Mouse (Mus musculus): Measurements from ENCODE around the gene Prkaca. TPM values are rescaled to one million over a fixed set of nuclear protein-coding genes. Genes with fewer than 3 reads are reported as not detected.
"Not testable (repeated sequence)": the region's sequence is repeated elsewhere in the genome, so short reads cannot be mapped to it uniquely, and the experiment has no call there.

Prkaca gene
- total RNA-seq, 1 experiment from 2014 or later, result 27.6 TPM

DNA sequence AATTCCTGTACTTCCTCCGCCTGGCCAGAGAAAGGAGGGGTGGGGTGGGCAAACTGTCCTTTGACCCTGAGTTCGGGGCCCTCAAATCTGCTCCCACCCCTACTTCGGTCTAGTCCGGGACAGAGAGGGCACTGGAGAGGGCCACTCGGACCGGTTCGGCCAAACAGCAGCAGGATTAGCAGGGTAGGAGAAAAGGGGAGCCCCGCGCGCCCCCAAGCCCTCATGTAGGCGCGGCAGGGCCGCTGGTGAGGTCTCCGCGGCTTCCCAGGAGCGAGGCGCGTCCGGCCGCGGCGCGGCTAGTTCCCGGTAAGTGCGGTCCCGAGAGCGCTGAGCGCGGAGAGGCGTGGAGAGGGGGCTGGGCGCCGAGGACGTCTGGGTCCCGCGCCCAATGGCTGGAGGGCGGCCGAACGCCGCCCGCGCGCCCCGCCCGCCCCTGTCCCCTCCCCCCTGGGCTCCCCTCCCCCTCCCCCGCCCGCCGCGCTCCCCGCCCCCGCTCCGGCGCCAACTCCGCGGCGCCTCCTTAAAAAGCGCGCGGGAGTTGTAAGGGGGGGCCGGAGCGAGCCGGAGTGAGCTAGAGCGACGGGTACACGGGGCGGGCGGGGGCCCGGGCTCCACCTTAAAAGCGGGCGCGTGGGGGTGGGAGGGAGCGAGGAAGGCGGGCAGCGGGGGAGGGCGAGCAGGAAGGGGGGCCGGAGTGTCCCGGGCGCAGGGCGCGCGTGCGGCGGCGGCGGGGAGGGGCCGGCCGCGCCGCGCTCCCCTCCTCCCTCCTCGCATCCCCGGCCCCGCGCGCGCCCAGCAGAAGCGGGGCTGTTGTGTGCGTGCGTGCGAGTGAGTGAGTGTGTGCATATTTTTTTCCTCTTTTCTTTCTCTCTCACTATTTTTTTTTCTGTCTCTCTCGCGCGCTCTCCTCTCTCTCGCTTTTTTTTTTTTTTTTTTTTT lies 24.0 kb downstream of the Prkaca start:
- ATAC-seq (replicated peaks in 1 of 2; ENCODE audit: insufficient read depth in 1 of 2, low FRiP score in 2 of 2, low TSS enrichment in 1 of 2, low read depth in 1 of 2, poor library complexity in 2 of 2, severe bottlenecking in 2 of 2), result peak; percentile 40 to 48

DNA sequence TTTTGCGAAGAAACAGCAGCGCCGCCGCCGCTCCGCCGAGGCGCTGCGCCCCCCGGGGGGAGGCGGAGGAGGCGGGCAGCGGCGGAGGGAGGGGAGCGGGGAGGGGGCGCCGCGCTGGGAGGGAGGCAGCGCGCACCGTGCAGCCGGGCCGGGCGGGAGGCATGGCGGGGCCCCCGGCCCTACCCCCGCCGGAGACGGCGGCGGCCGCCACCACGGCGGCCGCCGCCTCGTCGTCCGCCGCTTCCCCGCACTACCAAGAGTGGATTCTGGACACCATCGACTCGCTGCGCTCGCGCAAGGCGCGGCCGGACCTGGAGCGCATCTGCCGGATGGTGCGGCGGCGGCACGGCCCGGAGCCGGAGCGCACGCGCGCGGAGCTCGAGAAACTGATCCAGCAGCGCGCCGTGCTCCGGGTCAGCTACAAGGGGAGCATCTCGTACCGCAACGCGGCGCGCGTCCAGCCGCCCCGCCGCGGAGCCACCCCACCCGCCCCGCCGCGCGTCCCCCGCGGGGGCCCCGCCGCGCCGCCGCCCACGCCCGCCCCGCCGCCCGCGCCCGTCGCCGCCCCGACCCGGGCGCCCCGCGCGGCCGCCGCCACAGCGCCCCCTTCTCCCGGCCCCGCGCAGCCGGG lies 24.8 kb downstream of the Prkaca start, which contains the start of gene Samd1:
TSS of gene Samd1 (plus strand) at position 162 of the 631 bp plus-strand sequence.
- ATAC-seq (replicated peaks in 1 of 2; ENCODE audit: insufficient read depth in 1 of 2, low FRiP score in 2 of 2, low TSS enrichment in 1 of 2, low read depth in 1 of 2, poor library complexity in 2 of 2, severe bottlenecking in 2 of 2), result no peak

DNA sequence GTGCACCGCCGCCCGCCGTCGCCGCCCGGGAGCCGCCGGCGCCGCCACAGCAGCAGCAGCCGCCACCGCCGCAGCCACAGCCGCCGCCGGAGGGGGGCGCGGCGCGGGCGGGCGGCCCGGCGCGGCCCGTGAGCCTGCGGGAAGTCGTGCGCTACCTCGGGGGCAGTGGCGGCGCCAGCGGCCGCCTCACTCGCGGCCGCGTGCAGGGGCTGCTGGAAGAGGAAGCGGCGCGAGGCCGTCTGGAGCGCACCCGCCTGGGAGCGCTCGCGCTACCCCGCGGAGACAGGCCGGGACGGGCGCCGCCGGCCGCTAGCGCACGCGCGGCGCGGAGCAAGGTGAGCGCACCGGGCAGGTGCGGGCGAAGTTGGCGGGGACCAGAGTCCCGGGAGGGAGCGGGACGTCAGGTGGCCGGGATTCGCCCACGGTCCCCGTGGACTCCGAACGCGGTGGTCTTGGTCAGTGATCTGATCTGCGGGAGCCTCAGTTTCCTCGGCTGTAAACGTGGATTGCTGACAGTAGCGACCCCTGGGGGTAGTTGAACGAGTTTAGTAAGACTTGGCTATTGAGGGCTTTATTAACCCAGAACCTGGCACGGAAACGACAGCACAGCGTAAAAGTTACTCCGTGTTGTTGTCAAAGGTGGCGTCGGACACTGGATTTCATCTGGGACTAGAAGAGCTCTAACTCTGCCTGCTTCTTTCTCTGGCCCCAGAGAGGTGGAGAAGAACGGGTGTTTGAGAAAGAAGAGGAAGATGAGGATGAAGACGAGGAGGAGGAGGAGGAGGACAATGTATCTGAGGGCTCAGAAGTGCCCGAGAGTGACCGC lies 25.7 kb downstream of the Prkaca start:
- peak; percentile 24 to 30; a peak in 1 of 4 replicates for ATAC-seq (replicated peaks in 1 of 2; ENCODE audit: insufficient read depth in 1 of 2, low FRiP score in 2 of 2, low TSS enrichment in 1 of 2, low read depth in 1 of 2, poor library complexity in 2 of 2, severe bottlenecking in 2 of 2)

DNA sequence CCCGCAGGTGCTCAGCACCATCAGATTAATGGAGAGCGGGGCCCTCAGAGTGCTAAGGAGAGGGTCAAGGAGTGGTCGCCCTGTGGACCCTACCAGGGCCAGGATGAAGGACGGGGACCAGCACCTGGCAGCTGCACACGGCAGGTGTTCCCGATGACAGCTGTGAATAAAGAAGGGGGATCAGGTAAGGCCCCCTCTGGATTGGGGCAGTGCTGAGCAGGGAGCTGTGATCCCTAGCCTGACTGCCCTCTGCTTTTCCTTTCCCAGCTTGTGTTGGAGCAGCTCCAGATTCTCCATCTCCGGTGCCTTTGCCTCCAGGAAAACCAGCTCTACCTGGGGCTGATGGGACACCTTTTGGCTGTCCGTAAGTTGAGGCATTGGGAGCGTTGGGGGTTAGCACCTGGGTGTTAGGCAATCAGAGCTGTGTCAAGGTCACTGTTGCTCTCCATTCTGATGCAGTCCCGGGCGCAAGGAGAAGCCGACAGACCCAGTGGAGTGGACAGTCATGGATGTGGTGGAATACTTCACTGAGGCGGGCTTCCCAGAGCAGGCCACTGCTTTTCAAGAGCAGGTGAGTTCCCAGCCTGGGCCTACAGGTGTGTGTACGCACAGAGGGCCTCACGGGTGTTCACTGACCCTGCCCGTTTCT lies 26.4 kb downstream of the Prkaca start:
- no peak for ATAC-seq (replicated peaks in 1 of 2; ENCODE audit: insufficient read depth in 1 of 2, low FRiP score in 2 of 2, low TSS enrichment in 1 of 2, low read depth in 1 of 2, poor library complexity in 2 of 2, severe bottlenecking in 2 of 2)

DNA sequence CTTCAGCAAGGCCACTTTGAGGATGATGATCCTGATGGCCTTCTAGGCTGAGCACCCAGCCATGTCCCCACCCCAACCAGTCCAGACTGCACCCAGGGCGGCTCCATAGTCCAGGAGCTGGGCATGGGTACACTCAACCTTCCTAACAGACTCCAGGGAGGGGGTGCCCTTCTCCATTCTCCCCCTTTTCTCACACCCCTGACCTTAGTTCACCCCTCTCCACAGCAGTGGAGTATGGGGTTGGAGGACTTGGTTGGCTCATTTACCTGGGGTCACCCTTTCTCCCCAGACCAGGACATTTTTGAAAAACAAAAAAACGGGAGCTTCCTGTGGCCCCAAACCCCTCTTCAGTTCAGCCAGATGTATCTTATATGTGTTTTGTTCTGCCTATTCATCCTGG lies 27.0 kb downstream of the Prkaca start:
- ATAC-seq (replicated peaks in 1 of 2; ENCODE audit: insufficient read depth in 1 of 2, low FRiP score in 2 of 2, low TSS enrichment in 1 of 2, low read depth in 1 of 2, poor library complexity in 2 of 2, severe bottlenecking in 2 of 2), result no peak

DNA sequence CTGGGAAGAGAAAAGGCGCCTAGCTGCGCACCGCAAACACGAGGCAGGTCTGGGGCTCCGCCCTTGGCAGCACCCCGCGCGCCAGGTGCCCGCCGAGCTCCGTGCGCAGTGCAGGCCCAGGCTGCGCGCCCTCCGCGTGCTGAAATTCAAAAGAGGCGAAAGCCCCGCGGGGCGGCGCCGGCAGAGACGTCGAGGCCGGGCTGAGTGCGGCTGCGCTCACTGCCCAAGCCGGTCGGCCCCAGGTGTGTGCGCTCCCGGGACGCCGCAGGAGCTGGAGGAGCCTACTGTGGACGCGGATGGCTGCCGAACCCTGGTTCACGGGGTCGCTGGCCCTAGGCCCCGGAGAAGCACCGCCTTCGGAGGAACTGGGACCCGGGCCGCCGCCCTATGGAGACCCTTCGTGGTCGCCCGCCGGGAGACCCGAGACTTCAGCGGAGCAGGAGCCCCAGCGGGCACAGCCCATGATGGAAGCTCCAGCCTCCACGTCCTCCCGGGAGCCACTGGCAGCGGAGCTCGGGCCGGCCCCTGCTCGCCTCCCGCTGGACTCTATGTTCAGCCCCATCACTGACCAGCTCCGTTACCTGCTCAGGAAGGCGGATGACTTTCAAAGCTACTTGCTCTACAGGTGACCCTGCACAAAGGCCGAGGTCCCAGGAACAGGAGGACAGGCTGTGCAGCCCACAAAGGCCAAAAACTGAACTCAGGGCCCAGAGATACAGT lies 28.6 kb downstream of the Prkaca start, which contains the start of gene 1700067K01Rik:
TSS of gene 1700067K01Rik (plus strand) at position 222 of the 720 bp plus-strand sequence.
- ATAC-seq (replicated peaks in 1 of 2; ENCODE audit: insufficient read depth in 1 of 2, low FRiP score in 2 of 2, low TSS enrichment in 1 of 2, low read depth in 1 of 2, poor library complexity in 2 of 2, severe bottlenecking in 2 of 2), result no peak

DNA sequence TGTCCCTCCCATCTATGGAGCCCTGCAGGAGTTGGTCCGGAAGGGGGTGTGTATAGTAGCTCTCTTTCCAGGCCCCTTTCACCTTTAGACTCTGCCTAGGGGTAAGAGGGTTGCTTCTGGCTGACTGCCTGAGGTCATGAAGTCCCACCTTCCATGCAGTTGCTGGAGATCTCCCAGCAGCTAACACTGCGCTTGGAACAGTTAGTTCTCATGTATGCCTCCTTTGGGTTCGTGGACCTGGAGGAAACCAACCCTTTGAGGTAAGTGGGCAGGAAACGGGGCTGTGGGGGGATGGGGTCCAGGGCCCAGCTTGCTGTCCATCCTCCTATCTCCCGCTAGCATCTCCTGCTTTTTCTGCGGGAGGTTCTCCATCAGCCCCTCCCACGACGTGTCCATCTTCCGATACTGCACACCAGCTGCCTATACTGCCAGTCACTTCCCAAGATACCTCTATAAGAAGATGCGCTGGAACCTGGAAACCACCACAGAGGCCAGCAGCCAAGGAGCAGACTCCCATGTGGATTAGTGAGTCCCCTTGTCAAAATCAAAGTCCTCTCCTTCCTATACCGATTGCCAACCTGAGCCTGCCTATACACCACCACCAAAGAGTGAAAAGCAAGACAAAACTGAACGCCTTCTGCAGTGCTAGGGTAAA lies 30.3 kb downstream of the Prkaca start:
- ATAC-seq (replicated peaks in 1 of 2; ENCODE audit: insufficient read depth in 1 of 2, low FRiP score in 2 of 2, low TSS enrichment in 1 of 2, low read depth in 1 of 2, poor library complexity in 2 of 2, severe bottlenecking in 2 of 2), result no peak

DNA sequence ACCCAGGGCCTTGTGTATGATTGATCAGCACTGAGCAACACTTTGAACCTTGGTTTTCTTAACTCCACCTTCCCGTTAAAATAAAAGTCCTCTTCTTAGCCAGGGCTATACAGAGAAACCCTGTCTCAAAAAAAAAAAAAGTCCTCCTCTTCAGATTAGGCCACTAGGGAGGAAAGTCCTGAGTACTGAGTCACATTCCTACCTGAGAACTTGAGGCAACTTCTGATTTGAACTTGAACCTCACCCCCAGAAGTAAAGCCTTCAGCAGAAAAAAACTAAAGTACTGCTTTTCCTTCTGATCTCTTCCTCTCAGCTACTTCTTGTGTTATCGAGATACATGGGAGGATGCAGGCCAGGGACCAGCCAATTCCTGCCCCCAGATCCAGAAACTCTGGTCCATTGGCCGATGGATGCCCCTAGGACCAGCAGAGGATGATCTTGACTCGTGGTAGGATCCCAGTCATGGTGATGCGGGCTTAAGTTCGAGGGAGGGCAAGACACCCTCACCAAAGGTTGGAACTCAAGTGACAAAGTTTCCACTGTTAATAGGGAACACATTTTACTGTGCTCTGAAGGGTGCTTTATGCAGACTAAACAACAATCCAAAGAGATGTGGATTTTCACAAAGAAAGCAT lies 30.9 kb downstream of the Prkaca start:
- no peak for ATAC-seq (replicated peaks in 1 of 2; ENCODE audit: insufficient read depth in 1 of 2, low FRiP score in 2 of 2, low TSS enrichment in 1 of 2, low read depth in 1 of 2, poor library complexity in 2 of 2, severe bottlenecking in 2 of 2)

DNA sequence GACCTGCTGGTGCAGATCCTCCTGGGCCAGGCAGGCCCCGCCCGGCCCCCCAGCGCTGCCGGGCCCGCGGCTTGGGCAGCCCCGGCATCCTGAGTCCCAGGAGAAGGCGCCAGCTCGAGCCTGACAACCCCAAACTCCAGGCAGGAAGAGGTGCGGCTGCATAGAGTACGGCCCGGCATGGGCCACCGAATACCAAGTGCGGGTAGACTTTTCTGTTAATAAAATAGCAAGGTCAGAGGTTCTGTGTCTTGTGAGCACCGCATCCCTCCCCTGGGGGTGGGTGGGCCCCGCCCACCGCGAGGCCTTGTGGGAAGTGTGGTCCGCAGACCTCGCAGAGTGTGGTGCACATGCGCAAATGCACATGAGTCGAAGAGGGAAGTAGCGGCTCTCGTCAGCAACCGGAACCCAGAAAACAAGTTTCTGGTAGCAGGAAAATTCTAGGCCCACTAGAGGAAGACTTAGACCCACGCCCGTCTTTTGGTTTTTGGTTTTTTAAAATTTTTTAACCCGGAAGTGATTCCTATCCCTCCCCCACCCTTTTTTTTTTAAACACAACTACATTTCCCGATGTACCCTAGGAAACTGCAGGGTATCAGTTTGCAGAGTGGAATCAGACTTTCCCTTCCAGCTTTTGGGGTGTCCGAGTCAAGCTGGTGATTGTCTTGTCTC lies 31.9 kb downstream of the Prkaca start:
- peak; percentile 98 to 99 for ATAC-seq (replicated peaks in 1 of 2; ENCODE audit: insufficient read depth in 1 of 2, low FRiP score in 2 of 2, low TSS enrichment in 1 of 2, low read depth in 1 of 2, poor library complexity in 2 of 2, severe bottlenecking in 2 of 2)

DNA sequence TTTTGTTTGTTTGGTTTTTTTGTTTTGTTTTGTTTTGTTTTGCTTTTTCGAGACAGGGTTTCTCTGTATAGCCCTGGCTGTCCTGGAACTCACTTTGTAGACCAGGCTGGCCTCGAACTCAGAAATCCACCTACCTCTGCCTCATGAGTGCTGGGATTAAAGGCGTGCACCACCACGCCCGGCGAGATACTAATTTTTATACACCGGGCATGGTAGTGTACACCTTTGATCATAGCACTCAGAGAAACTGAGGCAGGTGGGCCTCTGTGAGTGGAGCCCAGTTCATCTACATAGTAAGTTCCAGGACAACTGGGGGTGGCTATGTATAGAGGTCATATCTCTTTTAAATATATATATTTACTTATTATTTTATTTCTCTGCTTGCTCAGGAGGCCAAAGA lies 32.7 kb downstream of the Prkaca start:
- ATAC-seq (replicated peaks in 1 of 2; ENCODE audit: insufficient read depth in 1 of 2, low FRiP score in 2 of 2, low TSS enrichment in 1 of 2, low read depth in 1 of 2, poor library complexity in 2 of 2, severe bottlenecking in 2 of 2), result not testable (repeated sequence)

DNA sequence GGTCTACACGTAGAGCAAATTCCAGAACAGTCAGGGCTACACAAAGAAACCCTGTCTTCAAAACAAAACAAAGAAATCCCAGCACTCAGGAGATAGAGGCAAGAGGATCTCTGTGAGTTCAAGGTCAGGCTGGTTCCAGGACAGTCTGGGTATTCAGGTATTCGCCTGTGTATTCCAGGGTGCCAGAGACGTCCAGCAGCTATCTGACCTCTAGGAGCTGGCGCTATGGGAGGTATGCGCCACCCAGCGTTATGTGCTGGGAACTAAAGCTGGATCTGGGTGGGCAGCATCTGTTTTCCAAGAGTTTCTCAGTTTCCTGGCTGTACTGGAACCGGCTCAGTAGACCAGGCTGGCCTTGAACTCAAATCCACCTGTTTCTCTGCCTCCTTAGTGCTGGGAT lies 35.6 kb downstream of the Prkaca start:
- ATAC-seq (replicated peaks in 1 of 2; ENCODE audit: insufficient read depth in 1 of 2, low FRiP score in 2 of 2, low TSS enrichment in 1 of 2, low read depth in 1 of 2, poor library complexity in 2 of 2, severe bottlenecking in 2 of 2), result no peak

DNA sequence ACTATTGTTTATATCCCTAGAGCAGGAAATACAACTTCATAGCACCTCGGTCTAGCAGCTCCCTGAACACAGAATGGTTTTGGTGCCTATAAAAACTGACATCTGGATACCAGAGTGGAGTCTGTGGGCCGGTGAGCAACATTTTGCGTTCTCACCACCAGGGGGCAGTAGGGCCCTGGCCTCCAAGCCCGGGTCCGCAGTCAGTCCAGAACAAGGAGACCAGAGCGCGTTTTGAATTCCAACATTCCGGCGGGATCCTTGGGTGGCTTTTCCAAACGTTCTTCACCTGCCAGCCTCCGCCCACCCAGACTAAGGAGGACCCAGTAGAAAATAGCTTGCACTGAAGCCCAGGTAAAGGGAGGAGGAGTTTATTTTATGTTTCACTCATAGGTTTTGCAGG lies 37.1 kb downstream of the Prkaca start:
- peak; percentile 65 to 70 for ATAC-seq (replicated peaks in 1 of 2; ENCODE audit: insufficient read depth in 1 of 2, low FRiP score in 2 of 2, low TSS enrichment in 1 of 2, low read depth in 1 of 2, poor library complexity in 2 of 2, severe bottlenecking in 2 of 2)

DNA sequence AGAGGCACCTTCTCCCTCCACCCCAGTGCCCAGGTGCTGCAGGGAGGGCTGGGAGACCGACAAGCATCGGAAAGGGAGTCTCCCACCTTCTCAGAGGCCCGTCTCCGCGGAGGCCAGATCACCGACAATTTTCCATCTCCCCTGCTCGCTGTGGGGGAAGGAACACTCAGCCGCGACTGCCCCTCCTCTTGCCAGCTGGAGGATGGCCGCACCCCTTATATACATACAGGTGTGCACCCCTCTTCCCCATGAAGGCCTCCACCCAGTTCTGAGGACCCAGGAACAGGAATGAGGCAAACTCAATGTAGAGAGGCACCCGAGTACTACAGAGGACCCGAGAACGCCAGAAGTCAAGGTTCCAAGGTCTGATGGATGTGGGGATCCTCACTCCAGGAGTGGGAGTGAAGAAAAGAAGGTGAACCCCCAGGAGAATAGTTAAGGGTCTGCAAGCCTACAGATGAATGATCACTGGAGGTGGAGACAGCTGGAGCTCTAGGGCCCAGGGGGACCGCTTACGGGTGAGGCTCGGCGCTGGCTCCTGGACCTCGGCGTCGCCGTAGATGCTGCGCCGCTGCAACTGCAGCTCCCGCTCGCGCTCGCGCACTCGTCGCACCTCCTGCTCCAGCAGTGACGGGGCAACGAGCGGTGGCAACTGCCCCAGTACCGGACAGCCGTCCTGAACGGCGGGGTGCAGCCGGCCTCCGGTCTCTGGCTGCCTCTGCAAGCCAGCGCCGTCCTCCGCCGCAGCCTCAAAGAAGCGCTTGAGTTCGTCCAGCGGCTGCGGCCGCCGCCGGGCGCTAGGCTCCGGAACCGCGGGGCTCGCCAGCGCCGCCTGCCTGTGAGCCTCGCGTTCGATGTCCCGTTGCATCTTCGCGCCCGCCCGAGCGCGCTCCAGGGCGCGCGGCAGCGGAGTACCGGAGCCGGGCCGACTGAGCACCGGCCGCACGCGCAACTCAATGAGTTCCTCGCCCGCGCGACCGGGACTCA lies 38.1 kb downstream of the Prkaca start:
- ATAC-seq (replicated peaks in 1 of 2; ENCODE audit: insufficient read depth in 1 of 2, low FRiP score in 2 of 2, low TSS enrichment in 1 of 2, low read depth in 1 of 2, poor library complexity in 2 of 2, severe bottlenecking in 2 of 2), result peak in 1 of 2 experiments; percentile 43; a peak in 1 of 4 replicates
